Mouse (Mus musculus): ENCODE measurements at regions not wholly inside any gene's neighbourhood (a gene's known extent, or its start where the extent isn't known, plus 50 kb on each side); places are given as distances from the start of the nearest gene placed in this dataset.

DNA sequence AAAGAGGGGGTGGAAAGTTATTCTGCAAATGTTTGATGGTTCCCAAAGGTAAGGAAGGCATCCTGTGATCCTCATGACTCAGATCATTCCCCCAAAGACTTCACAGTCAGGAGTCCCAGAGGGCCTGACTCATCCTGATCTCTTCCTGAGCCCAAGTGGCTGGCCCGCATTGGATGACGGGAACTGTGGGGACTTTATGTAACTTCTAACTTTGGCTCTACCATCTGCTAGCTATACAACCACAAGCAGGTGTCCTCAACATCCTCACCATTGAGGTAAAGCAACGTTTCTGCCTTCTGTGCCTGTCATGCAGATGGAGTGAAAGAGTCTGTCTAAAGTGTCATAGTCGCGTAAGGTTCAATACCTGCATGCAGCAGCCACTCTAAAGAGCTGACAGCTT lies 501.6 kb upstream of the Gm10131 start:
- Histone ChIP-seq H3K27ac (ENCODE audit: control insufficient read depth, low read depth, low read length) (no peak overlapping the region), H3K79me2 (ENCODE audit: control insufficient read depth, insufficient read depth, low read length, poor library complexity) (no peaks in the 10 kb centered on the region), H3K9me3 (replicated peaks; ENCODE audit: insufficient read depth, low read length) (no peaks in the 10 kb centered on the region), H3K9ac (ENCODE audit: control insufficient read depth, low read depth, low read length, poor library complexity, severe bottlenecking) (no peak overlapping the region), H3K27me3 (ENCODE audit: control insufficient read depth in 1 of 2, insufficient read depth in 2 of 2, low read length in 2 of 2) (no peaks in the 10 kb centered on the region), H3K36me3 (ENCODE audit: control insufficient read depth in 1 of 2, insufficient read depth in 2 of 2, low read length in 2 of 2) (no peaks in the 10 kb centered on the region), H3K4me1 (ENCODE audit: control insufficient read depth in 1 of 2, insufficient read depth in 2 of 2, low read length in 2 of 2) (no peaks in the 10 kb centered on the region), H3K4me3 (ENCODE audit: control insufficient read depth in 1 of 2, insufficient read depth in 1 of 2, low read depth in 2 of 2, low read length in 2 of 2) (no peak overlapping the region)
- TF ChIP-seq USF2 (IDR thresholded peaks at IDR 0.05; ENCODE audit: borderline replicate concordance in 1 of 2, insufficient read depth in 1 of 2, low read depth in 1 of 2, low read length in 2 of 2) (no peak), USF1 (IDR thresholded peaks at IDR 0.05; ENCODE audit: low read depth, low read length) (no peak), E2F4 (IDR thresholded peaks at IDR 0.05; ENCODE audit: borderline replicate concordance, low read depth, low read length) (no peak), NRF1 (IDR thresholded peaks at IDR 0.05; ENCODE audit: insufficient read depth, low read depth, low read length, poor library complexity, severe bottlenecking) (no peak), EP300 (IDR thresholded peaks at IDR 0.05; ENCODE audit: low read depth in 1 of 2, low read length in 2 of 2) (no peak), RAD21 (IDR thresholded peaks at IDR 0.05; ENCODE audit: low read depth, low read length) (no peak), GABPA (IDR thresholded peaks at IDR 0.05; ENCODE audit: low read depth, low read length) (no peak), CHD2 (IDR thresholded peaks at IDR 0.05; ENCODE audit: low read length) (no peak), ELF1 (IDR thresholded peaks at IDR 0.05; ENCODE audit: low read depth, low read length) (no peak), ZNF384 (IDR thresholded peaks at IDR 0.05; ENCODE audit: low read depth, low read length) (no peak), NELFE (IDR thresholded peaks at IDR 0.05; ENCODE audit: low read depth, low read length) (no peak), CHD1 (IDR thresholded peaks at IDR 0.05; ENCODE audit: low read depth, low read length) (no peak), POLR2A (IDR thresholded peaks at IDR 0.05; ENCODE audit: control insufficient read depth in 1 of 2, insufficient read depth in 1 of 2, low read depth in 1 of 2, low read length in 2 of 2, poor library complexity in 1 of 2) (no peak), JUND (IDR thresholded peaks at IDR 0.05; ENCODE audit: low read depth, low read length) (no peak), POLR2AphosphoS2 (IDR thresholded peaks at IDR 0.05; ENCODE audit: low read length) (no peak), SIN3A (IDR thresholded peaks at IDR 0.05; ENCODE audit: low read length) (no peak), TBP (IDR thresholded peaks at IDR 0.05; ENCODE audit: low read depth, low read length) (no peak), GATA1 (IDR thresholded peaks at IDR 0.05; ENCODE audit: low read depth, low read length) (no peak), KAT2A (conservative IDR thresholded peaks at IDR 0.05; ENCODE audit: low read depth, low read length) (no peak)
- DNase-seq (ENCODE audit: low read depth, low spot score), result no peak

DNA sequence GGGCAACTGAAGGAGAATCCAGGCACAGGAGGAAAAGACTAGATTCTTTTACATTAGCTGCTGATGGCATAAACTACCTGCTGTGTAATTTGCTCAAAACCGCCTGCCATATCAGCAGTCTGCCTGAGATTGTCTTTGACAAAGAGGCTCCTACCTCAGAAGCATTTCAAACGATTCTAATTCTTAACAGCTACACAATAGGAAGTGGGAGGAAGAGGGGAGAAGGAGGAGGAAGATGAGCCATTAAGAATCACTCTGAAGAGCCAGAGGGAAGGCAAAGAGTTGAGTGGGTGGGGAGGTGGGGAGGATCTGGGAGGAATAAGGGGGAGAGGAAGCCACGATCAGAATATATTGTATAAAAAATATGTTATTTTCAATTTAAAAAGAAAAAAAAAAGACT lies 500.9 kb upstream of the Gm10131 start:
- Histone ChIP-seq H3K27ac (ENCODE audit: control insufficient read depth, low read depth, low read length) (no peak overlapping the region), H3K9me3 (replicated peaks; ENCODE audit: insufficient read depth, low read length) (no peaks in the 10 kb centered on the region), H3K79me2 (ENCODE audit: control insufficient read depth, insufficient read depth, low read length, poor library complexity) (no peaks in the 10 kb centered on the region), H3K9ac (ENCODE audit: control insufficient read depth, low read depth, low read length, poor library complexity, severe bottlenecking) (no peak overlapping the region), H3K36me3 (ENCODE audit: control insufficient read depth in 1 of 2, insufficient read depth in 2 of 2, low read length in 2 of 2) (no peaks in the 10 kb centered on the region), H3K27me3 (ENCODE audit: control insufficient read depth in 1 of 2, insufficient read depth in 2 of 2, low read length in 2 of 2) (no peaks in the 10 kb centered on the region), H3K4me3 (ENCODE audit: control insufficient read depth in 1 of 2, insufficient read depth in 1 of 2, low read depth in 2 of 2, low read length in 2 of 2) (no peak overlapping the region), H3K4me1 (ENCODE audit: control insufficient read depth in 1 of 2, insufficient read depth in 2 of 2, low read length in 2 of 2) (no peaks in the 10 kb centered on the region)
- TF ChIP-seq GABPA (IDR thresholded peaks at IDR 0.05; ENCODE audit: low read depth, low read length) (no peak), TBP (IDR thresholded peaks at IDR 0.05; ENCODE audit: low read depth, low read length) (no peak), NRF1 (IDR thresholded peaks at IDR 0.05; ENCODE audit: insufficient read depth, low read depth, low read length, poor library complexity, severe bottlenecking) (no peak), POLR2AphosphoS5 (IDR thresholded peaks at IDR 0.05; ENCODE audit: borderline replicate concordance, low read depth, low read length) (no peak), RCOR1 (IDR thresholded peaks at IDR 0.05; ENCODE audit: low read depth, low read length) (no peak), MXI1 (IDR thresholded peaks at IDR 0.05; ENCODE audit: low read depth, low read length) (no peak), HCFC1 (IDR thresholded peaks at IDR 0.05; ENCODE audit: low read depth, low read length) (no peak), GATA1 (IDR thresholded peaks at IDR 0.05; ENCODE audit: low read depth, low read length) (no peak), USF1 (IDR thresholded peaks at IDR 0.05; ENCODE audit: low read depth, low read length) (no peak), RAD21 (IDR thresholded peaks at IDR 0.05; ENCODE audit: low read depth, low read length) (no peak), SIN3A (IDR thresholded peaks at IDR 0.05; ENCODE audit: low read length) (no peak), CHD1 (IDR thresholded peaks at IDR 0.05; ENCODE audit: low read depth, low read length) (no peak), SMC3 (IDR thresholded peaks at IDR 0.05; ENCODE audit: low read depth, low read length) (no peak), KAT2A (conservative IDR thresholded peaks at IDR 0.05; ENCODE audit: low read depth, low read length) (no peak), JUND (IDR thresholded peaks at IDR 0.05; ENCODE audit: low read depth, low read length) (no peak), ELF1 (IDR thresholded peaks at IDR 0.05; ENCODE audit: low read depth, low read length) (no peak), CTCF (IDR thresholded peaks at IDR 0.05 in 2 of 3, conservative IDR thresholded peaks at IDR 0.05 in 1 of 3; ENCODE audit: control insufficient read depth in 1 of 3, insufficient read depth in 1 of 3, low read depth in 2 of 3, low read length in 3 of 3, poor library complexity in 1 of 3, severe bottlenecking in 1 of 3) (no peak), ZNF384 (IDR thresholded peaks at IDR 0.05; ENCODE audit: low read depth, low read length) (no peak), NELFE (IDR thresholded peaks at IDR 0.05; ENCODE audit: low read depth, low read length) (no peak), MEF2A (IDR thresholded peaks at IDR 0.05; ENCODE audit: extremely low read depth, insufficient replicate concordance, low read depth, low read length, poor library complexity, severe bottlenecking) (no peak)
- DNase-seq (ENCODE audit: low read depth, low spot score), result no peak

All from MEL (cell line).